Mouse (Mus musculus) ovary, postnatal 10 days (tissue): ENCODE measurements at regions not wholly inside any gene's neighbourhood (a gene's known extent, or its start where the extent isn't known, plus 50 kb on each side); places are given as distances from the start of the nearest gene placed in this dataset.

Experiments used
- DNase-seq: peaks from one replicate; pipeline ENCODE4 v3.0.0; 2022; ENCODE audit warnings: low spot score

GRCm38 (mm10) chr12:110186911-110187245 is 92.0 kb upstream of the Dio3 start:
- DNase-seq = no peak

DNA sequence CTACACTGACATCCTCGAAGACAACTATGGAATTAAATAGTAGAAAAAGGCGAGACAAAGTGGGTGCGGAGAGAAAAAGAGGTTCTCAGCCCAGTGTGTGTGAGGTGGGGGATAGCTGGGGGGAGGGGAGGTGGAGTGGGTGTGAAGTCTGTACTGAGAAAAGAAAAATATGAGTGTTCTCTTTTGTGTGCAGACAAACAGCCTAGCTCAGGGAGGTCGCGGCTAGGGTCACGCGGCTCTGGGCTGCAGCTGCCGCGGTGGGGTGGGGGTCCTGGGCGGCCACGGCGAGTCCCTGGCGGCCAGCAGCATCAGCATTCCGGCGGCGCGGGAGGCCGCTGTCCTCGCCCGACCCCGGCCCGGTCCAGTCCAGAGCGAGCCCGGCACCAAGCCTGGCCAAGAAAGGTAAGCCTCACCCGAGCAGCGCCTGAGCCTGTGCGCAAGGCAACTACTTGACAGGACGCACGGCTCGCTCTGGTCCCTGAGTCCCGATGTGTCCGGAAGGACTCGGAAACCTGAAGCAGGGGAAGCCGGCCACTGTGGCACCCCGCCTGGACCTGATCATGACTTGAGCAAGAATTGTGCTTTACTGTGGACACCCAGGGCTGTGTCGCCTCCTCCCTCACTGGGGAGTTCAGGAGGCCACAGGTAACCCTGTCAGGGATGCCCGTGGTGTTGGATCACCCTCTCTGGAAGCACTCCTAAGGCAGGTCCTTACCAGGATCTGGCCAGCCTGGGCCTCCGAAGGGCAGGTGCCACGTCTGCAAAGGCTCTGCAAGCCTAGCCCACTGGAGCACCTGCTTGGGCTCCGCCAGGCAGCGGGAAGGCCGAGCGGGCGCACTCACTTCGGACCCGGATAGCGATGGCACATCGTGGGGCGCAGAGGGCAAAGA is 91.4 kb upstream of the Dio3 start:
- DNase-seq = no peak

GRCm38 (mm10) chr12:110188136-110188631 is 90.7 kb upstream of the Dio3 start:
- DNase-seq = no peak

- DNase-seq = no peak
Observed at GRCm38 (mm10) chr12:110188641-110189328, 90.1 kb upstream of the Dio3 start.

GRCm38 (mm10) chr12:110189329-110189642 is 89.6 kb upstream of the Dio3 start:
- DNase-seq = no peak

DNA sequence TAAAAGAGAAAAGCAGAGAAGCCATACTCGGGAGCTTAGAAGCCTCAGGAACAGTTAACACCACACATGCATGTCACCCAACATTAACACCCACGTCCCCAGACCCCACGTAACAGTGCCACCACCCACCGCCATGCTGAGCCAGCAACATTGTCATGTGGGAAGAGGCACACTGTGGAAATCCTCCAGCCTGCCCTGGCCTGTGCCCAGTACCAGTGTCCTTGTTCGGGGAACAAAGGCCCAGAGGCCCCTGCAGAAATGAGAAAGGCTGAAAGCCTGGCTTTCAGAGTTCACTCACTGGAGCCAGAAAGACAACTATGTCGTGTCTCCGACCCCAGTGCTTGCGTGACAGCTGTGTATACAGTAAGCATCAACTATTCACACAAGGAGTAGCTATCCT is 86.7 kb upstream of the Dio3 start:
- no peak for DNase-seq

- no peak for DNase-seq
Observed at GRCm38 (mm10) chr12:110197366-110197765, 81.5 kb upstream of the Dio3 start.

DNA sequence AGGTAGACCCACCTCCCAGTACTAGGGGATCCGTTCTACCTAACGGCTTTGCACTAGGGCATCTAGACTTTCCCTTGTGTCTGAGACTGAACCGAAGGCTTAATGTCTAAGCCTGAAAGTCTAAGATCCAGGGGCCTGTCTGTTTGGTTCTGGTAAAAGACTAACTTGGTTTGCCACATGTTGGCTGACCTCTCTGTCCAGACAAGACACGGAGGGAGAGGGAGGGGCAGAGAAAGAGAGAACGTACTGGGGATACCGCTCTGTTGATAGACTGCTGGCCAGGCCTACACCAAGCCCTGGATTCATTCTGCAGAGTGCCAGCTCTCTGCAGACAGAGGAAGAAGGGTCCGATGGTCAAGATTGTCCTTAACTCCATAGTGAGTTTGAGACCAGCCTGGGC is 78.4 kb upstream of the Dio3 start:
- DNase-seq = no peak

DNA sequence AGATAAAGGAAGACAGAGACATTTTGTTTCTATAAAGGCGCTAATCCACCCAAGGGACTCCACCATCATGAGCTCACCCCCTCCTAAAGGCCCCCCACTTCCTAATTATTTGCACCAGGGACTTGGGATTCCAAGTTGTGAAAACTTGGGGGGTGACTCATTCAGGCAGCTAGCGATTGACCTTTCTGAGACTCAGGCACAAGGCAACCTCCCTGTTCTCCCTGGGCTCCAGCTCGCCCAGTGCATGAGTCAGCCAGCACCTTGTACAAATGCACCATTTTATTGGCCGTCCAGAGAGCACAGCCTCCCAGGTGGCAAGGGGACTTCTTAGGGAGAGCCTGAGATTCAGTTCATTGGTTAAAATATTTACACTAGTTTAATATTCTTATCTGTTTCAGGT is 78.0 kb upstream of the Dio3 start:
- DNase-seq = no peak

GRCm38 (mm10) chr12:110203271-110204014 is 75.4 kb upstream of the Dio3 start:
- no peak for DNase-seq

DNA sequence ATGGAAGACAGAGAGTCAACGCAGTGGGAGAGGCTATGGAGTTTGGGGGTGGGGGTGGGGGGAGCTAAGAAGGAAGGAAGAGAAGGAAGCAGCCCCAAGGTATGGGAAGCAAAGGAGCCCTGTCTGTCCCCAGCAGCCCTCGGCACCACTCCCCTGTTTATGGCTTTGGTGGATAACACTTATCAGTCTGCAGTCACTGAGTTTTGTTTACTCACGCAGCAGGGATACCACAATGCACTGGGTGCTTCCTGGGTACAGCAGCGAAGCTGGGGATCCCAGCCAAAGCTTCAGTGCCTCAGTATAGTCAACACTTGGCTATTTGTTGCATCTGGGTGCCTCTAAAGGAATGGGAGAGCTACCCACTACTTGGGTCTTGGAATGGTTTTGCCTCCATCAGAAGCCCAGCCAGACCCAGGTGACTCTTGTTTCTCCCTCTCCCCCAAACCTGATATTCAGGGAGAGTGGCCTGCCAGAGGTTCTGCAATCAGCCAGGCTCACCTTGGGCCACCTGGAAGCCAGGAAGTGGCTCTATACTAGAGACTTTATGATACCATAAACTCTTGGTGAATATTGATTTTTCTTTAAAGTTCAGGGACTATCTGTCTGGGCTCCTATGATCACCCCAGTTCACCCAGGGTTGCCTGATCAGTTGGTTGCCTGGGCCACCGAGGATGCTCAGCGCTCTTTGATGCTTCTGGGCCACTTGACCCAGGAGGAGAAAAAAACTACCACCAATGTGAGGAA is 74.5 kb upstream of the Dio3 start:
- no peak for DNase-seq

GRCm38 (mm10) chr12:110206271-110206670 is 72.6 kb upstream of the Dio3 start:
- DNase-seq = no peak

DNA sequence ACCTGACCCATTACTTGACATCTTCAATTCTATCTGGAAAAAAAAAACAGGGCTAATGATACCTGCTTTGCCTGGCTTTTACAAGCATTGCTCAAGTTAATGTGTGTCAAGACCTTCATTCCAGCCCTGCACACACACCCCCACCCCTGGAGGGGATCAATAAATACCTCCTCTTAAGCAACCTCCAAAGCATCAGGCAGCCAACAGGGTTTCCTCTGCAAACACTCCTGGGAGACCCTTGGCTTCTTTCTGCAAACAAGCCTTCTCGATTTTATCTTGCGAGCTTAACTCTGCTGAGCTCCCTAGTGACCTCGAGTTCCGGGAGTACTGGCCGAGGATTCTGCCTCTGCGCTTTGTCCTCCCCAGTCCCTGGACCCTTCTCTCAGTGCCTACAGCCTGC is 72.1 kb upstream of the Dio3 start:
- DNase-seq = no peak

DNA sequence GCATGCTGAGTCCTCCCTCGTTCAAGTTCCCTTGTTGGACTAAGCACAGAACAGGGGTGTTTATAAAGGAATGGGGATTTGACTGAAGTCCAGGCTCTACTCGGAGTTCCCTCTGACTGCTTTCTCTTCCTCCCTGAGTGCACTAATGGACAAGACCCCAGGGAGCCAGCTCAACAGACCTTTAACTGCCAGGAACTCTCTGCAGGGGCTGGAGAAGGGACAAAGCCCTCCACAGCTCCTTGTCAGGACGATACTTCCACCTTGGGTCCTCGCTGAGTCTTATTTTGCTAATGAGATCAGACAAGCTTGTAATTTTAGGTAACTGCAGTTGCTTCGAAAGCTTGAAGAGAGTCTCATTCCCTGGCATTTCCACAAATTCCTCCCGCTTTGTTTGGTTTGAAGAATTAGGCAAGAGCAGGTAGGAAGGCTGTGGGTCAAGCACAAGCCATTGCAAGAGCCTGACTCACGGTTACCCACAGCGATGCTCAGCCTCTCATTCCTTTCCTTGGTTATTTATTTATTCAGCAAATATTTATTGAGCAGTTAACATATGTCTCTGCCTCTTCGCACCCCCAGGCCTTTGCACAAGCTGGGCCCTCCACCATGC is 71.5 kb upstream of the Dio3 start:
- no peak for DNase-seq

- DNase-seq = no peak
Observed at GRCm38 (mm10) chr12:110212716-110213115, 66.2 kb upstream of the Dio3 start.

GRCm38 (mm10) chr12:110214833-110215232 is 64.0 kb upstream of the Dio3 start:
- DNase-seq = no peak

GRCm38 (mm10) chr12:110215311-110215710 is 63.6 kb upstream of the Dio3 start:
- DNase-seq = no peak

DNA sequence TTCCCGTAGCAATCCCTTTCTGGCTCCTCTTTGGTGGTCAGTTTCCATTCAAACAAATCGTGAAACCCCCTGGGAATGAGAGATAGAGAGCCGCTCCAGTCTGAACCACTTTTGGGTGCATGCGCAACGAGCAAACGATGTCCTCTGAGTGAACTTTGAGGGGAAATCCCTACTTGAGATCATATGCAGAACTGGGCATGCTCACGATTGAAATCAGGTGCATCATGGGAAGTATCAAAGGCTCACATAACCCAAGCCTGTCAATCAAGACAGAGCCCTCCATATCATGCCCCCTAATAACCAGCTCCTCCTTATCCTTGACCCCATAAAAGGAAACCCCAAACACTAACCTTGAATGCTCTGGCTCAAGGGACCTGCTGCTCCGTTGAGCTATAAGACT is 59.1 kb upstream of the Dio3 start:
- DNase-seq = no peak

DNA sequence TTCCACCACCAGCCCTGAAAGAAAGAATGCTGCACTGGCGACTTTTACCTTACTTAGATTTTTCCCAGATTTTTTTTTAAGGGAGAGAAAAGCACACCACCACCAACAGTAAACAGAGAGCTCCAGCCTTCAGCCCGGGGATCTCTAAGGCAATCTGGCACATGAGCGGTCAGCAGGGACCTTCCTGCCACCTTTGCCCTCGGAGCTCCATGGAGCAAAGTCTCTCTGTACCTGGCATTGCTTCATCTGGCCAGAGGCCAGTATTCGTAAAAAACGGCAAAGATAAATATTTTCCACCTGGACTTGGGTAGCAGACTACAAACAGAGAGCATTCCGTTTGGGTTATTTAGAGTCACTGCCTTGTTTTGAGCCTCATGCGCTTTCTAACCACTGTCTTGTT is 58.4 kb upstream of the Dio3 start:
- no peak for DNase-seq

DNA sequence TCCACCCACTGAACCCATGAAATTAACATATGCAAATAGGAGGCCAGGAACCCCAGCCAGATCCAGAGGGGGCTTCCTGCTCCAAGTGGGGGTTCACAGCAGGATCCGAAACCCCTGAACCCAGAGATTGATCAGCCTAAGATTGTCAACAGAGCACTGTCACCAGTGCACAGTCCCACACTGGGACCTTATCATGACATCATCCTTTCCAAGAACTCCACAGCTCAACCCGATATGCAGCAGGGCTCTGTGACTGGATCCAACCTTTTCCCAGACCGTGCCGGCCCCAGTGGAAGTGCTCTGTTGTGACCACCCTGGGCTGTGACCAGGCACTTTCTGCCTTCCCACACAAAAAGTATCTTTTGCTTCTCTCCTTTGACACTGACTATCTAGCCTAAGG is 57.7 kb upstream of the Dio3 start:
- DNase-seq = no peak

GRCm38 (mm10) chr12:110221679-110222078 is 57.2 kb upstream of the Dio3 start:
- no peak for DNase-seq

DNA sequence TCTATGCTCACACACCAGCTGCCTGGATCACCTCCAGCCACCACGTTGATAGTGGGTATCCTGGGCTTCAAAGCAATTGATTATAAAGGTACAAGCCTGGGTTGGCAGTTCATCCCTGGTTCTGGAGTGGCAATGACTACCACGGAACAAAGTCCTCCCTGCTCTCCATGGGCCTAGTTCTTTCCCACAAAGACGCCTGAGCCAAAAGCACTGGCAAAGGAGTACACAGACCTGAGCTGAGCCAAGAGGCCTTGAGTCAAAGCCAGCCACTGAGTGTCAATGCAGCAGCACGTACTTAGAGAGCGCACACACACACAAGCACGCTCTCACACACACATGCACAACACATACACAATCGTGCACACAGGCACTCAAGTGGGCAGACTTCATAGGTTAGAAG is 54.6 kb upstream of the Dio3 start:
- DNase-seq = no peak
